Mouse (Mus musculus): ENCODE data around the gene Vps54.

DNA sequence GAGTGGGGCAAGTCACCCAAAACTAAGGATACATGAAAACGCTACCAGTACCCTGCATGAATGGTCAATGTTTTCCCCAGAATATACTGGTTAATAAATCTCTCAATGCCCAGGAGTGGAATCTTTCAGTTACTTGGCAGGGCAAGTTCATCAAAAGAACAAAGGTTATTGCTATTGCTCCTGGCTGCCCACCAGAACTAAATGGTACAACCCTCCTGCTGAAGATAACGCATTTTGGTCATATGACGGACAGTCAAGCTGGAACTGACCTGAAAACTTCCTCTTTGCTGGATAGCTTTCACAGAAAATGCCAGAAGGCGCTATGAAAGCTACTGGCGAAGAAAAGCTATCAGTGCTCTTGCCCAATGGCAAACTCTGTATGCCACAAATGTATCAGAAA, 86.7 kb downstream of the Vps54 start:
- TF ChIP-seq CTCF (IDR thresholded peaks at IDR 0.05 in 2 of 3, conservative IDR thresholded peaks at IDR 0.05 in 1 of 3; ENCODE audit: control insufficient read depth in 1 of 3, insufficient read depth in 1 of 3, low read depth in 2 of 3, low read length in 3 of 3, poor library complexity in 1 of 3, severe bottlenecking in 1 of 3) (no peak), POLR2A (IDR thresholded peaks at IDR 0.05; ENCODE audit: control insufficient read depth in 1 of 2, insufficient read depth in 1 of 2, low read depth in 1 of 2, low read length in 2 of 2, poor library complexity in 1 of 2) (no peak), JUND (IDR thresholded peaks at IDR 0.05; ENCODE audit: low read depth, low read length) (no peak), TCF12 (IDR thresholded peaks at IDR 0.05; ENCODE audit: low read depth, low read length) (no peak), ZKSCAN1 (IDR thresholded peaks at IDR 0.05; ENCODE audit: low read depth, low read length) (no peak), GATA1 (IDR thresholded peaks at IDR 0.05; ENCODE audit: low read depth, low read length) (no peak), EP300 (IDR thresholded peaks at IDR 0.05; ENCODE audit: low read depth in 1 of 2, low read length in 2 of 2) (no peak), ZC3H11A (IDR thresholded peaks at IDR 0.05; ENCODE audit: low read depth, low read length) (no peak), POLR2AphosphoS5 (IDR thresholded peaks at IDR 0.05; ENCODE audit: borderline replicate concordance, low read depth, low read length) (no peak), USF1 (IDR thresholded peaks at IDR 0.05; ENCODE audit: low read depth, low read length) (peak; percentile 40; the same call in 1 of the 2 replicates), SIN3A (IDR thresholded peaks at IDR 0.05; ENCODE audit: low read length) (no peak), MXI1 (IDR thresholded peaks at IDR 0.05; ENCODE audit: low read depth, low read length) (no peak)

All from MEL (cell line).